Mouse (Mus musculus): ENCODE measurements around the gene Pecam1. TPM values are rescaled to one million over a fixed set of nuclear protein-coding genes. Genes with fewer than 3 reads are reported as not detected.
"Not testable (repeated sequence)": the region's sequence is repeated elsewhere in the genome, so short reads cannot be mapped to it uniquely, and the experiment has no call there.

Pecam1 gene
- polyA plus RNA-seq (2016; fragmentation: Nextera tagmentation; extraction: Ambion mirVana) = 17.3 and 18.3 TPM in 2 replicates

DNA sequence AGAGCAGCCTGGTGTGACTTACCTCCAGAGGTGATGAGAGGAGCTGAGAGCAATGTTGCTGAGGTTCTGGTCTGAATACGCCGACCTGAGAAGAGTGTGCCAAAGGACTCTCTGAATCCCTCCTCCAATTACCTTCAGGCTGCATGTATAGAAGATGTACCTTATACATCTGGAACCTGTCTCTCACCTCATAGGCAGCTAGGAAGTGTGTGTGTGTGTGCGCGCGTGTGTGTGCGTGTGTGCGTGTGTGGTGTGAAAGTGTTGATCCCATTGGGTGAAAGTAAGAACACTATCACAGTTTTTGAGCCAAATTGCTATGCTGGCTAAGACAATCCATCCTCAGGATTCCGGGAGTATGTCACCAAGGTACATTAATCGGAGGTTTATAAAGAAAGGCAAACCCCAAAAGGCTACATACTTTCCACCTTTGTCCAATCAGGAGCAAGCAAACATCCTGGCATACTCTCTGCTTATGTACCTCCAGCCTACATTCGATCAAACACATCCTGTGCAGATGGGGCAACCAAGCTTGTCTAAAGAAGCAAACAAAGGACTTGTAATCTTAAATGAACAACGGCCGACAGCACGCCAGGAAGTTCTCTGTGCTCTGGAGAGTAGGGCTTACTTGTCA is at the start of gene Pecam1:
Pecam1 (minus strand) TSS at position 508 of the 631 bp plus-strand sequence.
- peaks cover 9% of the 10 kb centered on the region; the same call in 1 of the 2 replicates for H3K9me3 ChIP-seq
- H3K36me3 ChIP-seq = no peaks in the 10 kb centered on the region
- no peaks in the 10 kb centered on the region for H3K27me3 ChIP-seq (ENCODE audit: insufficient read depth, poor library complexity, severe bottlenecking)
- no peak within 1 kb of the TSS for H3K4me3 ChIP-seq
- no peaks in the 10 kb centered on the region for H3K4me1 ChIP-seq (replicated peaks)
- H3K27ac ChIP-seq = no peak within 1 kb of the TSS
- no peak for DNase-seq (ENCODE audit: low spot score)
- 91% methylated on average over 13 of the region's 13 CpGs for WGBS

DNA sequence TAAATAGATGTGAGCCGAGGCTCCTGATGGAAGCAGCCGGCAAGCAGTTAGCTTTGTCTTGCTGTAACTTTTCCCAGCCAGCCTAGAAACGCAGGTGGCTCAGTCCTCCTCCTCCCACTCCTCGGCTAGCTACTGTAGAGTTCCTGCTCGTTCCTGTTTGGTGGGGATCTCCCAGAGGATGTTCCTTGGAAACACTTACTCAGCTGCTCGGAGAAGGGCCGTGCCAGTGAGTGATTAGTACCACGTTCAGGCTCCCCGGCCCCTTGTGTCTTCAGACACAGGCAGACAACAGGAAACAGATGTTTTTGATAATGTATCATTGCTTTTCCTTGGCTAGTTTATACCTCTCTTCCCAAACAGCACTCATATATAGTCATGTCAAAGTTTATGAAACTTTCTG is 45.3 kb upstream of the Pecam1 start:
- Histone ChIP-seq H3K9me3 (peaks cover 6% of the 10 kb centered on the region; the same call in 1 of the 2 replicates), H3K27ac (no peak overlapping the region), H3K27me3 (ENCODE audit: insufficient read depth, poor library complexity, severe bottlenecking) (no peaks in the 10 kb centered on the region), H3K4me1 (replicated peaks) (peaks cover under 1% of the 10 kb centered on the region; the same call in 1 of the 2 replicates), H3K36me3 (peaks cover 89% of the 10 kb centered on the region), H3K4me3 (no peak overlapping the region)
- no peak for DNase-seq (ENCODE audit: low spot score)
- 69% methylated on average over 9 of the region's 9 CpGs for WGBS

DNA sequence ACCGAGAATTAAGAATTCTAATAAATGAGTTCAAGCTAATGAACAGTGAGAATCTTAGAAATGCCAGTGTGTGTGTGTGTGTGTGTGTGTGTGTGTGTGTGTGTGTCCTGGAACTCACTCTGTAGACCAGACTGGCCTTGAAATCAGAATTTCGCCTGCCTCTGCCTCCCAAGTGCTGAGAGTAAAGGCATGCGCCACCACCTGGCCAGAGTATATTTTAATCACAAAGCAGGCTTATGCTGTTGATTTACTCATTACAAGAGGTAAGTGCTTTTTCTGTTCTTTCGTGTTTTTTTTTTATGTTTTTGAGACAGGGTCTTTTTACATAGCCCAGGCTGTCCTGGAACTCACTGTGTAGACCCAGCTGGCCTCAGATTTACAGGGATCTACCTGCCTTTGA is 43.4 kb upstream of the Pecam1 start:
- Histone ChIP-seq H3K27me3 (ENCODE audit: insufficient read depth, poor library complexity, severe bottlenecking) (no peaks in the 10 kb centered on the region), H3K36me3 (peaks cover 71% of the 10 kb centered on the region), H3K4me1 (replicated peaks) (peaks cover 10% of the 10 kb centered on the region), H3K9me3 (peaks cover 6% of the 10 kb centered on the region; the same call in 1 of the 2 replicates), H3K27ac (no peak overlapping the region), H3K4me3 (no peak overlapping the region)
- WGBS = 66% methylated on average over 4 of the region's 4 CpGs
- no peak for DNase-seq (ENCODE audit: low spot score)

DNA sequence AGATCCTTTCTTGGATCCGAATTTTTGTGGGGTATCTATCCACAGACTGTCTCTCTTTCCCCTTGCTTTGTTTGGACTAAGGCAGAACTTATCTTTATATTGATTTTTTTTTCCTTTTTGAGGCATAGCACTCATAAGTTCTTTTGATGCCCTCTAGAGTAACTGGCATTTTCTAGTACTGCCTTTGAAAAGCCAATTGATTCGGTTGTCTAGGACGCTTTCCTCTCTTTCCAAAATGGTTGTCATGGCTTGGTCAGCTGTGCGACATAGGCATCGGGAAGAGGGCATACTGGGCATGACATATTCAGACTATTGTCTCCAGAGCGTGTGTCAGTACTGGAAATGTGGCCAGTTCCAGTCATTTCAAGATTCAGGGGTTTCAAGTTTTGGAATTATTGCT is 39.2 kb upstream of the Pecam1 start:
- peak; percentile 20 for DNase-seq (ENCODE audit: low spot score)
- peak overlapping the region; percentile 97 for H3K4me3 ChIP-seq
- no peaks in the 10 kb centered on the region for H3K9me3 ChIP-seq
- peak overlapping the region; percentile 100 for H3K27ac ChIP-seq
- under 1% methylated on average over 6 of the region's 6 CpGs for WGBS
- H3K4me1 ChIP-seq (replicated peaks) = peaks cover 25% of the 10 kb centered on the region
- peaks cover 59% of the 10 kb centered on the region for H3K36me3 ChIP-seq
- H3K27me3 ChIP-seq (ENCODE audit: insufficient read depth, poor library complexity, severe bottlenecking) = no peaks in the 10 kb centered on the region

DNA sequence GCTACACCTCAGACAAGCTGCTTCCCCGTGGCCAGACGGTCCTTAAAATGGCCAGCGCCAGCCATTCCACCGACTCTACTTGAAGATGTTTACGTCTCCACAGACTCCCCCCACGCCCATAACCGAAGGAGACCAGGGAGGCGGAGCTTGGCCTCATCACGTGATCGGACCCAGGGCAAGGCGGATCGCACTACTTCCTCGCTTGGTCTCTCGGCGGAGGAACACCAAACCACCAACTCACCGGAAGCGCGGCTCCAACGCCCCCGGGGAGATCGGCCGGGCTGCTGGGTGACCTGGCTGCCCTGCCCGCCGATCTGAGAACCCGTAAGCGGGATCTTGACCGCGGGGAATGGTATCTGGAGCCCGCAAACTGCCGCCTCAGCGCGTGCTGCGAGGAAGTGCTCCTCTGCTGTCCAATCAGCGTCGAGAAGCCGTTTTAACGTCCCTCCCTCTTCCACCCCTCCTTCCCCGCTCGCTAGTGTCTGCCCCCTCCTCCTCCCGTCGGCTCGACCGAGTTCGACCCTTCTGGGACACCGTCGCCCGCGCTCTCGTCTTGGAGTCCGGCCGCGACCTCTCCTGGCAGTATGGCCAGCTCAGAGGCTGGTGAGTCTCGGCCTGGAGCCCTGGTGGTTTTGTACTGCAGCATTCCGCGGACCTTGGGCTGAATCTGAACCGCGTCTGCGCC is 38.5 kb upstream of the Pecam1 start, which contains the start of the genes Ddx5 and Cep95:
Ddx5 (minus strand) TSS at position 411 of the 685 bp plus-strand sequence.
Cep95 (plus strand) TSS at position 478 of the 685 bp plus-strand sequence.
- Histone ChIP-seq H3K36me3 (peaks cover 59% of the 10 kb centered on the region), H3K9me3 (no peaks in the 10 kb centered on the region), H3K27ac (peak within 1 kb of the TSS; percentile 100), H3K4me1 (replicated peaks) (peaks cover 25% of the 10 kb centered on the region), H3K4me3 (peak within 1 kb of the TSS; percentile 97), H3K27me3 (ENCODE audit: insufficient read depth, poor library complexity, severe bottlenecking) (no peaks in the 10 kb centered on the region)
- DNase-seq (ENCODE audit: low spot score) = peak; percentile 98
- WGBS = under 1% methylated on average over 58 of the region's 58 CpGs

DNA sequence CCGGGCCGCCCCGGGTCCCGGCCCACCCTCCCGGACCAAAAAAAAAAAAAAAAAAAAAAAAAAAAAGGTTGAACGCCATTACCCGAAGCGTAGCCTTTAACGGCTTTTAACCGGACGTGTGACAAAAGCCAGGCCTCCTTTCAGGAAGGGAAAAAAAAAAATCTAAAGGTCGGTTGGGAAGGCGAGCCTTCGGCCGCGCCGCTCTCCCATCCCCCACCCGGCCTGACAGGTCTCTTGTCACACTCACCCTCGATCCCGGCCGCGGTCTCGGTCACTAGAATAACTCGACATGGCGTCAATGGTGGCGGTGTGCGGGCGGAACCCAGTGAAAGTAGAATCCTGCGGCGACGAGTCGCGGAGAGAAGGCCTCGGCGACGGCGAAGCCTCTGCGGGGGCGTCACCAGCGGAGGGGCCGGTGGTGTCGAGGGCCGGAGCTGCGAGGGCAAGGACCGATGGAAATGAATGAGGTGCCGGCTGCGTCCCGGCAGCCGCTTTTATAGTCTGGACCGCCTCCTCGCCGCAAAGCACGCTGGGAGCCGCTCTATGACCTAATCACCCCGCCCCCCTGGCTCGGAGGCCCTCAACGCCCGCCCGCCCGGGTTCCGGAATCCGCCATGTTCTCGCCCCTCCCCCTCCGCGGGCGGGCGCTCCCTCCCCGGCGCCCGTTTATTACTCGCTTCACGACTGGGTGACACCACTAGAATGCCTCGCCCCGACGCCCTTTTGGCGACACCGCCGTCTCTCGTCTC is 37.8 kb upstream of the Pecam1 start:
- Histone ChIP-seq H3K27me3 (ENCODE audit: insufficient read depth, poor library complexity, severe bottlenecking) (no peaks in the 10 kb centered on the region), H3K27ac (peak overlapping the region; percentile 100), H3K9me3 (no peaks in the 10 kb centered on the region), H3K4me1 (replicated peaks) (peaks cover 25% of the 10 kb centered on the region), H3K4me3 (peak overlapping the region; percentile 97), H3K36me3 (peaks cover 59% of the 10 kb centered on the region)
- WGBS = under 1% methylated on average over 75 of the region's 79 CpGs
- peak; percentile 98 for DNase-seq (ENCODE audit: low spot score)

DNA sequence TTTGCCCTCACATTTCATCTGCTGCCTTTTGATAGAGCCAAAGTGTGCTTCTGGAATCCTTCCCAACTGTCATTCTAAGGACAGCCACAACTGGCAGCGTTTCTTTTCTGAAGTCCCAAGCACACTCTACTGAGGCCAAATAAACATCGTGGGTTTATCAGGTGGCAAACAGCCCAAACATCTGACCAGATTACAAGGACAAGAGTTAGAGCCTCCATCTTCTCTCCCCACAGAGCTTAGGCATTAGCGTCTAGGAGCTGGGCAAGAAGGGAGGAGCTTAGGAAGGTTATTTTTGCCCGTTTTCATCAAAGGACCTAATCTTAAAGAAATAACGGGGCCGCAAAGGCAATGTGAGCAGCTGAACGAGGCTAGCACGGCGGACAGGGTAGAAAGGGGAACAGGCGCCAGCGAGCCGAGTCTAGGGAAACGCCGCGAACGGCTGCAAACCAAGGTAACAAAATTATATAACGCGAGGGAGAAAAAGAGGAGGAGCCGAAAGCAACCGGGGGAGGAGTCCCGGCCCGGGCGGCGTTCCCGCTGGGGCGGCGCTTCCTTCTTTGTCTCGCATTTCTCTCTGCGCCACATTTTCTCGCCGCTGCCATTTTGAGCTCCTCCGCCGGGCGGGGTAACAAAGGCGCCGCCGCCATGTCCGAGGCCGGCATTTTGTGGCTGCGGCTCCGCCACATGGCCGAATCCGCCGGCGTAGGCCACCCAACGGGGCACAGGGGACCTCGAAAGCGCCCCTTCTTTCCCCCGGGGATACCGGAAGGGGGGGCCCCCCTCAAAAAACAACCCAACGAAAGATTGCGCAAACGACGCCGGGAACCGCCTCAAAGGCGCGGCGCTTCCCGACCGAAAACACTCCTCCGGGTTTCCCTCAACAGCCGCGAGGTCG is 37.0 kb upstream of the Pecam1 start:
- H3K27ac ChIP-seq = peak overlapping the region; percentile 100
- peak overlapping the region; percentile 97 for H3K4me3 ChIP-seq
- peaks cover 25% of the 10 kb centered on the region for H3K4me1 ChIP-seq (replicated peaks)
- H3K36me3 ChIP-seq = peaks cover 59% of the 10 kb centered on the region
- no peaks in the 10 kb centered on the region for H3K9me3 ChIP-seq
- WGBS = under 1% methylated on average over 65 of the region's 65 CpGs
- H3K27me3 ChIP-seq (ENCODE audit: insufficient read depth, poor library complexity, severe bottlenecking) = no peaks in the 10 kb centered on the region
- DNase-seq (ENCODE audit: low spot score) = peak; percentile 83

DNA sequence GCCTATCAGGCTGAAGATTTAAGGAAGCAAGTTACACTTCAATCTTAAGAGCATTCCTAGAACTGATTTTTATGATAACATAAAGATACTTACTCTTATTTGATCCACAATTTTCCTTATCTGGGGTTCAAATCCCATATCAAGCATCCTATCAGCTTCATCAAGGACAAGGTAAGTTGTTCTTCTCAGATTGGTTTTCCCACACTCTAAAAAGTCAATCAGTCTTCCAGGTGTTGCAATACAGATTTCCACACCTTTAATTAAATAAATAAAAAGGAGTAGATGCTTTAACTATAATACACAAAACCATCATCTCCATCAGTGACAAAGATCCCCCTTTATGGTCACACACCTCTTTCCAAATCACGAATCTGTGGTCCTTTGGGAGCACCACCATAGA is 34.6 kb upstream of the Pecam1 start:
- H3K27ac ChIP-seq = no peak overlapping the region
- H3K36me3 ChIP-seq = peaks cover 76% of the 10 kb centered on the region
- H3K9me3 ChIP-seq = no peaks in the 10 kb centered on the region
- H3K27me3 ChIP-seq (ENCODE audit: insufficient read depth, poor library complexity, severe bottlenecking) = no peaks in the 10 kb centered on the region
- 90% methylated on average over 1 of the region's 1 CpGs for WGBS
- peak overlapping the region; percentile 97; the same call in 1 of the 2 replicates for H3K4me3 ChIP-seq
- no peak for DNase-seq (ENCODE audit: low spot score)
- peaks cover 23% of the 10 kb centered on the region for H3K4me1 ChIP-seq (replicated peaks)

DNA sequence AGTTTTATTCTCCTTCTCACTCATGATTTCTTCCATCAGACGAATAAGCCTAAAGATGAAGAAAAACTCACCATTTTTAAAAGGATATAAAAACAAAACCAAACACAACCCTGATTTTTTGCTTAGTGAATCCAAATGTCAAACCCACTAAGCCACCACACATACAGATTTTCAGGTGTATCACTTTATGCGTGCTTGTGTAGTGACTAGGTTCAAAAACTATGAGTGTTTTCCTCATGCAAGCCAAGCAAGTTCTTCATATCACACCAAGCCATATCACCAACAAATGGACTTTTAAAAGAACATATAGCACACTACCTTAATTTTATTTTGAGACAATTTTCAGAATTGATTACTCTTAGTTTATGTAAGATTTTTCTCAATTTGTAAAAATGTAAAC is 34.0 kb upstream of the Pecam1 start:
- Histone ChIP-seq H3K36me3 (peaks cover 78% of the 10 kb centered on the region), H3K4me3 (no peak overlapping the region), H3K4me1 (replicated peaks) (peaks cover 24% of the 10 kb centered on the region), H3K27ac (no peak overlapping the region), H3K9me3 (no peaks in the 10 kb centered on the region), H3K27me3 (ENCODE audit: insufficient read depth, poor library complexity, severe bottlenecking) (no peaks in the 10 kb centered on the region)
- WGBS = 91% methylated on average over 2 of the region's 2 CpGs
- no peak for DNase-seq (ENCODE audit: low spot score)

DNA sequence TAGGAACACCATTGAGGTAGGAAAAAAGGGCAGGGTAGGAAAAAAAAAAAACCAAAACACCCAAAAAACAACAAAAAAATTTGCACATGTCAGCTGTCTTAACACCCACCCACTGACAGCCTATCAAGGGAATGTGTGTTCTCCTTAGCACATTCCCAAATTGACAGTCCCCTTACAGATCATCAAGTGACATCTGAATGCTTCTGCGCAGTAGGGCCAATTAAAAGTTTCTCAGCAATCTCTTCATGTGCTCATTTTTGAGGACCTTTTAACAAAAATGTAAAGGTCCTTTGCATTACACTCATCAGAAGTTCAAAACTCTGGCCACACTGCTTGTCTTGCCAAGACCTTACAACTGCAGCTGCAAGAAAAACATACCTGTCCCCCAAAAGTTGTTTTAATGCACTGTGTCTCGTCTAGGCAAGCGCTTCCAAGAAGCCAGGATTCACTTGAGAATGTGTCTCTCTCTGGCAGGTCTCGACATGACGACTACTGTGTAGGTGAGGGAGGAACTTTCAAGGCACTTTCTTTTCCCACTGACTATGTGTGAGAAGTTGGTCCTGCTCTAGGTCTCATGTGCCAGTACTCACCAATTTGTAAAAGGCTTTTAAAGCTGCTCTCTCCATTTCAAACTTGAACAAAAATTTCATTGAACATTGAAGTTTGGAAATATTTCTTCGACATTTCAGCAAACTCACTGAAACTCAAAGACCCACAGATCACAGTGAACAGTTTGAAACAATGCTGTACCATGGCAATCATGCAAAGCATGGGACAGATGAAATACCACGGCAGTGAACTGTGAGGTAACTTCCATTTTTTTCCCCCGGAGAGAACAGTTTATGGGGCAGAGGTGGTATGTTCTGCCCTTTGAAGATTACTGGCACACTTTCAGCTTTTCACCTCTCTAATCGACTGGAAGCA is 32.7 kb upstream of the Pecam1 start:
- Histone ChIP-seq H3K27ac (no peak overlapping the region), H3K4me1 (replicated peaks) (peaks cover 30% of the 10 kb centered on the region), H3K27me3 (ENCODE audit: insufficient read depth, poor library complexity, severe bottlenecking) (no peaks in the 10 kb centered on the region), H3K36me3 (peaks cover 78% of the 10 kb centered on the region), H3K4me3 (no peak overlapping the region), H3K9me3 (no peaks in the 10 kb centered on the region)
- DNase-seq (ENCODE audit: low spot score) = no peak
- 86% methylated on average over 9 of the region's 9 CpGs for WGBS

DNA sequence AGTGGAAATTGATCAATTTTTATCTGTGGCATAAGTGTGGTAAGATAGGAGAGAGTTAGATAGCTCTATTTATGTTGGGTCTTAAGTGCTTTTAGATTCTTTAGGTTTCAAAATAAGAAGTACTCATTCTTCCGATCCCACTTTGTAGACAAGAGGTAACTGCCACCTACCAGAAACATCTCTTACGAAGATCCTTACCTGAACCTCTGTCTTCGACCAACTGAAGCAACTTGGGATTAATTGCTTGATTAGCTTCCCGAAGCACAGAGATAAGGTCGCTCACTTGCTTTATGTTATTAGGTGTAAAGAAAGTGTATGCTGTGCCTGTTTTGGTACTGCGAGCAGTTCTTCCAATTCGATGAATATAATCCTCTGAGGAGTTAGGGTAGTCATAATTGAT is 31.8 kb upstream of the Pecam1 start:
- H3K4me1 ChIP-seq (replicated peaks) = peaks cover 30% of the 10 kb centered on the region
- H3K36me3 ChIP-seq = peaks cover 74% of the 10 kb centered on the region
- WGBS = 95% methylated on average over 7 of the region's 7 CpGs
- H3K27me3 ChIP-seq (ENCODE audit: insufficient read depth, poor library complexity, severe bottlenecking); H3K4me3 ChIP-seq; H3K27ac ChIP-seq; DNase-seq (ENCODE audit: low spot score); H3K9me3 ChIP-seq: not testable (repeated sequence)
